Mouse (Mus musculus): ENCODE measurements at regions not wholly inside any gene's neighbourhood (a gene's known extent, or its start where the extent isn't known, plus 50 kb on each side); places are given as distances from the start of the nearest gene placed in this dataset.

GRCm38 (mm10) chr1:81637357-81637756, 560.6 kb downstream of the Nyap2 start:
- Histone ChIP-seq H3K36me3 (ENCODE audit: control insufficient read depth, insufficient read depth, low read length) (no peaks in the 10 kb centered on the region), H3K4me3 (ENCODE audit: control insufficient read depth in 1 of 2, insufficient read depth in 1 of 2, low read depth in 1 of 2, low read length in 2 of 2) (no peak overlapping the region), H3K4me1 (ENCODE audit: control insufficient read depth in 2 of 2, insufficient read depth in 2 of 2, low read length in 2 of 2) (no peaks in the 10 kb centered on the region), H3K9me3 (ENCODE audit: control insufficient read depth, low read length) (no peaks in the 10 kb centered on the region), H3K27ac (replicated peaks in 1 of 2; ENCODE audit: control insufficient read depth in 1 of 2, insufficient read depth in 1 of 2, low read depth in 2 of 2, low read length in 2 of 2) (no peak overlapping the region), H3K9ac (ENCODE audit: low read length) (no peak overlapping the region), H3K4me2 (ENCODE audit: low read length) (no peak overlapping the region), H3K27me3 (ENCODE audit: control insufficient read depth, insufficient read depth, low read length) (no peaks in the 10 kb centered on the region)
- no peak for ATAC-seq (ENCODE audit: insufficient number of reproducible peaks, insufficient read depth, low FRiP score, low read depth)
- WGBS, result 83% methylated on average over 5 of the region's 5 CpGs

GRCm38 (mm10) chr1:81652990-81653717, 576.4 kb downstream of the Nyap2 start:
- ATAC-seq (ENCODE audit: insufficient number of reproducible peaks, insufficient read depth, low FRiP score, low read depth), result no peak
- Histone ChIP-seq H3K4me3 (ENCODE audit: control insufficient read depth in 1 of 2, insufficient read depth in 1 of 2, low read depth in 1 of 2, low read length in 2 of 2) (no peak overlapping the region), H3K36me3 (ENCODE audit: control insufficient read depth, insufficient read depth, low read length) (no peaks in the 10 kb centered on the region), H3K9me3 (ENCODE audit: control insufficient read depth, low read length) (no peaks in the 10 kb centered on the region), H3K9ac (ENCODE audit: low read length) (no peak overlapping the region), H3K4me2 (ENCODE audit: low read length) (no peak overlapping the region), H3K4me1 (ENCODE audit: control insufficient read depth in 2 of 2, insufficient read depth in 2 of 2, low read length in 2 of 2) (no peaks in the 10 kb centered on the region), H3K27me3 (ENCODE audit: control insufficient read depth, insufficient read depth, low read length) (no peaks in the 10 kb centered on the region), H3K27ac (replicated peaks in 1 of 2; ENCODE audit: control insufficient read depth in 1 of 2, insufficient read depth in 1 of 2, low read depth in 2 of 2, low read length in 2 of 2) (no peak overlapping the region)
- 81% methylated on average over 9 of the region's 9 CpGs for WGBS

- 64% methylated on average over 4 of the region's 4 CpGs for WGBS
- Histone ChIP-seq H3K36me3 (ENCODE audit: control insufficient read depth, insufficient read depth, low read length) (no peaks in the 10 kb centered on the region), H3K4me3 (ENCODE audit: control insufficient read depth in 1 of 2, insufficient read depth in 1 of 2, low read depth in 1 of 2, low read length in 2 of 2) (no peak overlapping the region), H3K27me3 (ENCODE audit: control insufficient read depth, insufficient read depth, low read length) (no peaks in the 10 kb centered on the region), H3K4me1 (ENCODE audit: control insufficient read depth in 2 of 2, insufficient read depth in 2 of 2, low read length in 2 of 2) (no peaks in the 10 kb centered on the region), H3K27ac (replicated peaks in 1 of 2; ENCODE audit: control insufficient read depth in 1 of 2, insufficient read depth in 1 of 2, low read depth in 2 of 2, low read length in 2 of 2) (no peak overlapping the region), H3K9me3 (ENCODE audit: control insufficient read depth, low read length) (no peaks in the 10 kb centered on the region), H3K4me2 (ENCODE audit: low read length) (no peak overlapping the region), H3K9ac (ENCODE audit: low read length) (no peak overlapping the region)
- ATAC-seq (ENCODE audit: insufficient number of reproducible peaks, insufficient read depth, low FRiP score, low read depth), result no peak
Observed at GRCm38 (mm10) chr1:81661245-81661644, 571.7 kb upstream of the Gm9747 start.

DNA sequence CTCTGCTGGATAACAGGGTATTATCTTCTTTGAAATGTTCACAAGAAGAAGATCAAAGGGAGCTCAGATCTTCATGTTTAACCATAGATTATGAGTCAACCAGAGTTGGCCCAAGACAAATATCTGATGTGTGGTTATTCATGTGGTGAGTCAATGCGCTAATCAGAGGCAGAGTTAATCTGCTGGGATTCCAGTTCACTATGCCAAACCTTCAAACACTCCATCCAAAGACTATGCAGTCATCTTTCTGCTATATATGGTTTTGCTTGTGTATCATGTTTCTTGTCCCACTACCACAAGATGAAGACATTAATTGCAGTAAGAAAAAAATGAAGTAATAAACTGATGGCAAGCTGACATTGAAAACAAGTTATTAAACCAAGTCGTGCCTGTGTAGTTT, 561.8 kb upstream of the Gm9747 start:
- no peak for ATAC-seq (ENCODE audit: insufficient number of reproducible peaks, insufficient read depth, low FRiP score, low read depth)
- no peak overlapping the region for H3K9ac ChIP-seq (ENCODE audit: low read length)
- no peak overlapping the region for H3K27ac ChIP-seq (replicated peaks in 1 of 2; ENCODE audit: control insufficient read depth in 1 of 2, insufficient read depth in 1 of 2, low read depth in 2 of 2, low read length in 2 of 2)
- no peaks in the 10 kb centered on the region for H3K36me3 ChIP-seq (ENCODE audit: control insufficient read depth, insufficient read depth, low read length)
- no peaks in the 10 kb centered on the region for H3K27me3 ChIP-seq (ENCODE audit: control insufficient read depth, insufficient read depth, low read length)
- 81% methylated on average over 2 of the region's 2 CpGs for WGBS
- H3K4me1 ChIP-seq (ENCODE audit: control insufficient read depth in 2 of 2, insufficient read depth in 2 of 2, low read length in 2 of 2), result no peaks in the 10 kb centered on the region
- H3K4me3 ChIP-seq (ENCODE audit: control insufficient read depth in 1 of 2, insufficient read depth in 1 of 2, low read depth in 1 of 2, low read length in 2 of 2), result no peak overlapping the region
- no peaks in the 10 kb centered on the region for H3K9me3 ChIP-seq (ENCODE audit: control insufficient read depth, low read length)
- no peak overlapping the region for H3K4me2 ChIP-seq (ENCODE audit: low read length)

DNA sequence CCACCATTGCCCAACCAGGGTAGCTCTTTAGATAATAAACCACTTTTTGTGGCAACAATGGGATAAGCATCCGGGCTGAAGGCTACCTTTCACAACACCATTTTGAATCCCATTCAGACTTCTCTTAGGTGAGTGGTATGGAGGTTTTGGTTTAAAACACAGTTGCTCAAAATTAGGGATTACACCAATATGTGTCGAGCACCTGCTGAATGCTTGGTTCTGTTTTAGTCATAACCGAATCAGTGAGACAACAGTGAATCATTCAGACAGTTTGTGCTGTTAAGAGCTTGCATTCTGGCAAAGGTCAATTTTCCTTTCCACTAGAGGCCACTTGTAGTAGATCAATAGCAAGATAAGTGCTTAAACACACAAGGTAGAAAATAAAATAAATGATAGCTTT, 561.2 kb upstream of the Gm9747 start:
- Histone ChIP-seq H3K4me2 (ENCODE audit: low read length) (no peak overlapping the region), H3K4me1 (ENCODE audit: control insufficient read depth in 2 of 2, insufficient read depth in 2 of 2, low read length in 2 of 2) (no peaks in the 10 kb centered on the region), H3K9ac (ENCODE audit: low read length) (no peak overlapping the region), H3K27me3 (ENCODE audit: control insufficient read depth, insufficient read depth, low read length) (no peaks in the 10 kb centered on the region), H3K4me3 (ENCODE audit: control insufficient read depth in 1 of 2, insufficient read depth in 1 of 2, low read depth in 1 of 2, low read length in 2 of 2) (no peak overlapping the region), H3K27ac (replicated peaks in 1 of 2; ENCODE audit: control insufficient read depth in 1 of 2, insufficient read depth in 1 of 2, low read depth in 2 of 2, low read length in 2 of 2) (no peak overlapping the region), H3K36me3 (ENCODE audit: control insufficient read depth, insufficient read depth, low read length) (no peaks in the 10 kb centered on the region), H3K9me3 (ENCODE audit: control insufficient read depth, low read length) (no peaks in the 10 kb centered on the region)
- WGBS, result 77% methylated on average over 3 of the region's 3 CpGs
- ATAC-seq (ENCODE audit: insufficient number of reproducible peaks, insufficient read depth, low FRiP score, low read depth), result no peak

DNA sequence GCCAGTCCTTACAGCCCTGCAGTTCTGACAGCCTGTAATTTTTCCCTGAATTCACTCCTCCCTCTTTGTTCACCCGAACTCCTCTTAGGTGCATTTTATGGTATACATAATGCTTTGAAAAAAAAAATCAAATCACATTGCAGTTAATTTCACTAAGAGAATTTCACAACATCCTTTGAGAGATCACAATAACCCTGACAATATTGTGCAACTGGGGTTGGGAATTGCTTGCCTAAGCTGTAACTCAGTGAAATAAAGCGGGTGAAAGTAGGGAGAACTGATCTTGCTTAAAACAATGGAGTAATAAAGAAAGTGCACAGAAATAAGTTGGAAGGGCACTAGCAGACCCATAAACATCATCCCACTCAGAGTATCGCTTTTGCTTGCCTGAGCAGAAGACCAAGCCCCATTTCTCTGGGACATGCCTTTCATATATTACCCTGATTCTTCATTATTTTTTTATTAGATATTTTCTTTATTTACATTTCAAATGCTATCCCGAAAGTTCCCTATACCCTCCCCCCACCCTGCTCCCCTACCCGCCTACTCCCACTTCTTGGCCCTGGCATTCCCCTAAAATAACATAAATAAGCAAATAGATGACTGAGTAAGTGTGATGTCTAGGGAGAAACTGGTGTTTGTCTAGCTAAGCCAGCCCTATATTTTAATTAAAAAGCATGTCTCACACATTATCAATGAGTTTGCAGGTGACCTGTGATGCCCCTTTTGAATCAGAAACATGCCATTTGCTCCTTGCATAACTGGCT, 557.2 kb upstream of the Gm9747 start:
- Histone ChIP-seq H3K9me3 (ENCODE audit: control insufficient read depth, low read length) (0 out of 2 replicates have a peak, but pooled peaks cover 2% of the 10 kb centered on the region), H3K4me1 (ENCODE audit: control insufficient read depth in 2 of 2, insufficient read depth in 2 of 2, low read length in 2 of 2) (no peaks in the 10 kb centered on the region), H3K4me3 (ENCODE audit: control insufficient read depth in 1 of 2, insufficient read depth in 1 of 2, low read depth in 1 of 2, low read length in 2 of 2) (no peak overlapping the region), H3K36me3 (ENCODE audit: control insufficient read depth, insufficient read depth, low read length) (no peaks in the 10 kb centered on the region), H3K9ac (ENCODE audit: low read length) (no peak overlapping the region), H3K27ac (replicated peaks in 1 of 2; ENCODE audit: control insufficient read depth in 1 of 2, insufficient read depth in 1 of 2, low read depth in 2 of 2, low read length in 2 of 2) (no peak overlapping the region), H3K27me3 (ENCODE audit: control insufficient read depth, insufficient read depth, low read length) (no peaks in the 10 kb centered on the region), H3K4me2 (ENCODE audit: low read length) (no peak overlapping the region)
- no peak for ATAC-seq (ENCODE audit: insufficient number of reproducible peaks, insufficient read depth, low FRiP score, low read depth)
- WGBS, result 75% methylated on average over 5 of the region's 5 CpGs

GRCm38 (mm10) chr1:81677768-81678400, 555.0 kb upstream of the Gm9747 start:
- H3K27me3 ChIP-seq (ENCODE audit: control insufficient read depth, insufficient read depth, low read length), result no peaks in the 10 kb centered on the region
- no peak for ATAC-seq (ENCODE audit: insufficient number of reproducible peaks, insufficient read depth, low FRiP score, low read depth)
- WGBS, result 62% methylated on average over 1 of the region's 1 CpGs
- H3K9me3 ChIP-seq (ENCODE audit: control insufficient read depth, low read length), result 0 out of 2 replicates have a peak, but pooled peaks cover 2% of the 10 kb centered on the region
- H3K4me1 ChIP-seq (ENCODE audit: control insufficient read depth in 2 of 2, insufficient read depth in 2 of 2, low read length in 2 of 2), result no peaks in the 10 kb centered on the region
- H3K4me2 ChIP-seq (ENCODE audit: low read length), result no peak overlapping the region
- no peak overlapping the region for H3K27ac ChIP-seq (replicated peaks in 1 of 2; ENCODE audit: control insufficient read depth in 1 of 2, insufficient read depth in 1 of 2, low read depth in 2 of 2, low read length in 2 of 2)
- H3K4me3 ChIP-seq (ENCODE audit: control insufficient read depth in 1 of 2, insufficient read depth in 1 of 2, low read depth in 1 of 2, low read length in 2 of 2), result no peak overlapping the region
- H3K36me3 ChIP-seq (ENCODE audit: control insufficient read depth, insufficient read depth, low read length), result no peaks in the 10 kb centered on the region
- no peak overlapping the region for H3K9ac ChIP-seq (ENCODE audit: low read length)

Data from heart, embryonic 14.5 days (tissue).